Mouse (Mus musculus): ENCODE measurements around the gene Col25a1.
A peak's percentile ranks its signal among the peaks of the same experiment; 100 is the strongest.

Col25a1 gene

GRCm38 (mm10) chr3:130328909-130329308, 197.6 kb downstream of the Col25a1 start:
- no peak for DNase-seq

GRCm38 (mm10) chr3:130329833-130330555, 198.7 kb downstream of the Col25a1 start:
- DNase-seq, result no peak

DNA sequence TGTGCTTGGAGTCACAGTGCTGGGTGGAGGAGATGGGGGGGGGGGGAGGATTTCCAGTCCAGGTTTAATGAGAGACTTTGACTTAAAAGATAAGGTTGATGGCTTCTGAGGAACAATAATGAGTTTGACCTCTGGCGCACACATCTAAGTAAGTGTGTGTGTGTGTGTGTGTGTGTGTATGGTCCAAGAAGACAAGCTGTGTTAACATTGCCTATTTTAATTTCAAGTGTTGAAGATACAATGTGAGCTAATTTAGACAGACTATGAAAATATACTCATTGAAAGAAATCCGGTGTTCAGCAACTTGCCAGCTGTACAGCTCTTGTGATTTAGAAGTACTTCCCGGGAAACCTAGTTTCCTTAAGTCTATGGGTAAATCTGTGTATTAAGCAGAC, 199.3 kb downstream of the Col25a1 start:
- DNase-seq, result no peak

GRCm38 (mm10) chr3:130332347-130332913, 201.1 kb downstream of the Col25a1 start:
- no peak for DNase-seq

- DNase-seq, result no peak
Measured at GRCm38 (mm10) chr3:130337857-130338256, 206.6 kb downstream of the Col25a1 start.

- no peak for DNase-seq
Measured at GRCm38 (mm10) chr3:130338371-130338770, 207.1 kb downstream of the Col25a1 start.

DNA sequence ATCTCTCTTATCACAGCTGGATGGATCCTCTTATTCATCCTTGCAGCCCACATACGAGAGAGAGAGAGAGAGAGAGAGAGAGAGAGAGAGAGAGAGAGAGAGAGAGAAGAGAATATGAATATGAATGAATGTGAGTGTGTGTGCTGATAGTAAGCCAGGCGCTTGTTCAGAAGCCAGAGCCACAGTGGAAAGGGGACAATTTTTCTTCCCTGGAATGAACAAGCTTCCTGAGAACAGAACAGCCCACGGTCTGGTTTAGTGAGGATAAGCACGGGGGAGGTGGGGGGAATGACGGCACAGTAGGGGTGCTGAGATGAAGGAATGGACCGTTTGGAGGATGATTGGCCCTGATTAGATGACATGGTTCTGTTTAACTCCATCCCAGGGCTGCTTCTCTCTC, 218.9 kb downstream of the Col25a1 start:
- no peak for DNase-seq

- no peak for DNase-seq
Measured at GRCm38 (mm10) chr3:130354399-130355039, 223.2 kb downstream of the Col25a1 start.

- no peak for DNase-seq
Measured at GRCm38 (mm10) chr3:130356575-130357173, 225.4 kb downstream of the Col25a1 start.

- no peak for DNase-seq
Measured at GRCm38 (mm10) chr3:130360813-130361212, 229.5 kb downstream of the Col25a1 start.

- DNase-seq, result no peak
Measured at GRCm38 (mm10) chr3:130361922-130362321, 230.6 kb downstream of the Col25a1 start.

DNA sequence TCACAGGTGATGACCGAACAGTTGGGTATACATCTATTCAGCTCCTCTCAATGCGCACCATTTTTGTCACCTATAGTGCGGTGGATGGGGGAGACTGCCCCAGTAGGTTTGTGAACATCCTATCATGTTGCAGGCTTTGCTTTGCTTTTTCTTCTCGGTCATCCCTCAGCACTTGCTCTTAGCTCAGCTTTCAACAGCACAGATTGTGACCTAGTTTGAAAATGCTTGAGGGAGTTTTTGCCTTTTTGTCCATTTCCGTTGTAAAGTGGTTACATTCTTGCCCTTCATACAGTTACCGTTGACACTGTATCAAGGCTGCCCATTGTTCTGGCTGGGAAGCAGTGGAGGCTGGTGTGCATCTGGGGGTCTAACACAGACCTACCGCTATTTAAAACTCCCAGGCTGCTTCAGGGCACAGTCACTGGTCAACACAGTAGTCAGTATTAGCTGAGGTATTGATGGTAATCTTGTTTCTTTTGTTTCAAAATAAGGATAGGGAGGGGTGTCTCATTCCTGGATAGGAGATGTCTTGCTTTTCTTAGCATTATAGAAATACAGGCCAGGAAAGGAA, 231.6 kb downstream of the Col25a1 start:
- DNase-seq, result peak; percentile 17

DNA sequence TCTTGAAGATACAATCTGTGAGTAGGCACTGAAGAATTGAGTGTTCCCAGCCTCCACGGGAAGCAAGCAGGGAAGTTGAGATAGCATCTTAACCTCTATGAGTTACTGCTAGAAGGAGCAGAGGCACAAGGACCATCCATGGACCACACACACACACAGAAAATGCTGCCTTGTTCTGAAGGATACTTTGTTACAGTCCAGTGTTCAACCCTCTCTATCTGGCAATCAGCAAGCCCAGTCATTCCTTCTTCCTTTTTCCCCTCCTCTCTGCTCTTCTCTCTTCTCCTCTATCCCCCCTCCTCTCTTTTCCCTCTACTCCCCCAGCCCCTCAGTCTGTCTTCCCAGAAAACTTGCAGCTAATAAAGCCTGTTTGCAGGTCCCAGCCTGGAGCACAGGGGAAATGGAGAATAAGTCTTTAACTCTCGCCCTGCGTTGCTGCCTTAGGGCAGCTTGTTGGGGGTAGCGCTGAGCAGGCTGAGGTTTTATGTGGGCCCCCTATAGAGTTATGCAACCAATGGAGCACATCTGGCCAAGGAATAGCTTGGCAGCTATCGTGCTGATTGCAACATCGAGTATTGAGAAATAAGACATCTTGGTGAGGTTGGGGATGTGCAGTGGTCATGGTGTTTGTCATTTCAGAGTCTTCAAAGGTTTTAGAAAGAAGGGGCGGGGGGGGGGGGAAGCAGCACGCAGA, 235.8 kb downstream of the Col25a1 start:
- DNase-seq, result no peak

DNA sequence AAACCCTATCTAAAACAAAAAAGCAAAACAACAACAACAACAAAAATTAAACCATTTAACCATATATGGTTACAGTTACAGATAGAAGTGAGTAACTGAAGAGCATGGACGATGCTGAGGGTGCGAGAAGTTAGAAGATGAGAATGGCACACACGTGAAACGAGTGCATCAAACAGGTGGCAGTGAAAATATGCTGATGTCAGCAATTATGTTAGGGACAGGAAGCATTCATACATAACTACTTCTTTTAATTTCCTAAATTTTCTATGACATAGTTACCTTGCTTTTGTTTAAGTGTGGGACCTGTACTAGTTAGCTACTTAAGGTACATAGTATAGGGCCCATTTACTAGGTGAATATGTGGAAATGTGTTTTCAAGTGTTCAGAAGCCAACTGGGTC, 237.1 kb downstream of the Col25a1 start:
- no peak for DNase-seq

- DNase-seq, result no peak
Measured at GRCm38 (mm10) chr3:130369113-130369512, 237.8 kb downstream of the Col25a1 start.

DNA sequence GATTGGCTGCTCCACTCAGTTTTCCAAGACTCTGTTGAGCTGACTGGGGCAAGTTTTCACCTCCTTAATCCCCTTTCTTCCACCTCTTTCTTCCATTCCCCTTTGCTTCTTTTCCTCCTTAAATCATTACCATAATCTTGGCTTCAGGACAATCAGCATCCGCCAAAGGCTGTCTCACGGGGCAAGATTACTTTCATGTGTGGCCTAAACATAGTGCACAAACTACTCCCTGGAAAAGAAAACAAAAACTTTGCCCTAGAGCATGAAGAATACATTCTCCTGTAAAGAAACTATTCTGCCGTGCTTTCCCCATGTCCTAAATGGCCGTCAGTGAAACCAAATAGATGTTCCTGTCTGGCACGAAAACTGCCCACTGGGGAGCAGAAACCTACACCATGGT, 238.9 kb downstream of the Col25a1 start:
- no peak for DNase-seq

DNA sequence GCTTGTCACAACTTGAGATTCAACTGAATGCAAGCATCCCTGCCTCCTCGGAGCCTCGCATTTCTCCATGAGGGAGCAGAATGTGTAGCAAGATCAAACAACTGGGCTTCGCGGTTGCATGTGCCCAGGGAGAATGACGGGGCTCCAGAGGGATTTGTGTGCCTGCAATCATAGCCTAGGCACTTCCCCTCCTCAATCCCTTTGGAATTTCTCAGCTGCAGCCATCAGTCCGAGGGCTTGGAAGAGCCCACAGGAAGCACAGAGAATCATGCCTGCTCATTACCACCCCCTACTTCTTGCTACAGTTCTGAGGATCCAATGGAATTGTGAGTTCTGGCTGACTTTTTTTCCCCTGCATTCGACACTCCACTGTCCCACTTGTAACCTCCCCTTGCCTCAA, 241.8 kb downstream of the Col25a1 start:
- no peak for DNase-seq

GRCm38 (mm10) chr3:130374620-130375341, 243.5 kb downstream of the Col25a1 start:
- no peak for DNase-seq

DNA sequence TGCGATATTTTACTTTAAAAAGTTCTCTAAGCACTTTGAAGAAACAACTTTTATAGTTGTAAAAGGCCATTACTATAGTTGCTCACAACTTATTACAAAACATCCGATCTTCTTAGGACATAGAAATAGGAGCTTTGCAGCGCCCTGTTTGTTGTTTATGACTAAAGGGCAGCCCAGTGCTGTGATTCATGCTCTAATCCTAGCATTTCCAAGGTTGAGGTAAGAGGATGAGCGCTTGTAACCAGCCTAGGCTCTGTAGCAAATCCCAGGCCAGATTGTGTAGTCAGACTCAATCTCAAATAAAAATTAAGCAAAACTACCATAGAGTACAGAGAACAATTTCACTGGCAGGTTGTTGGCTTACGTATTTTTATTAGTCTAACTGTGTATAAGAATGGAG, 246.5 kb downstream of the Col25a1 start:
- no peak for DNase-seq

- DNase-seq, result no peak
Measured at GRCm38 (mm10) chr3:130378626-130379025, 247.3 kb downstream of the Col25a1 start.

DNA sequence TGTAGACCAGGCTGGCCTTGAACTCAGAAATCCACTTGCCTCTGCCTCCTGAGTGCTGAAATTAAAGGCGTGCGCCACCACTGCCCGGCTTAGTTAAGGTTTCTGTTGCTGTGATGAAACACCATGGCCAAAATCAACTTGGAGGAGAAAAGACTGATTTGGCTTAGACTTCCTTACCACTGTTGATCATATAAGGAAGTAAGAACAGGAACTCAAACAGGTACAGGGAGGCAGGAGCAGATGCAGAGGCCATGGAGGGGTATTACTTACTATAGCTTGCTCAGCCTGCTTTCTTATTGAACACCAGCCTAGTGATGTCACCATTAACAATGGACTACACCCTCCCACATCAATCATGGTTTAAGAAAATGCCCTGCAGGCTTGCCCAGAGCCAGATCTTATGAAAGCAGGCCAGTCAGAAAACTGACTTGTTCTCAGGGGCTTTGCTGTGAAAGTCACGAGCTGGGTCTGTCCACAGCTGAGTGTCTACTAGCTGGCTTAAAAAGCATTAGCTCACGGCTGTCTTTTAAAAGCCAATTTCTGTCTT, 249.1 kb downstream of the Col25a1 start:
- DNase-seq, result no peak

GRCm38 (mm10) chr3:130381691-130382090, 250.4 kb downstream of the Col25a1 start:
- DNase-seq, result no peak
